In genomic region chr7:49975441-49976121, GRCm38 (mm10) we compare ENCODE assay signal across 8 mouse cellular contexts. TPM values are rescaled to one million over a fixed set of nuclear protein-coding genes. Genes with fewer than 3 reads are reported as not detected.
DNase-seq lines count a peak whose midpoint lies in the region; ATAC-seq and TF ChIP-seq lines count a peak whose summit lies in the region.

No protein-coding gene starts in this region.

- no peak for TF ChIP-seq POLR2A in testis, adult 2 months (IDR thresholded peaks at IDR 0.05; ENCODE audit: control insufficient read depth, low read depth, low read length)

- H3K4me1 ChIP-seq in testis, adult 2 months (ENCODE audit: control insufficient read depth, insufficient read depth, low read length), result peaks cover 12% of the 10 kb centered on the region
- H3K4me1 ChIP-seq in limb, embryonic 11.5 days (ENCODE audit: control insufficient read depth, insufficient read depth, low read length), result peaks cover 7% of the 10 kb centered on the region

- no peak overlapping the region for H3K27ac ChIP-seq in testis, adult 2 months (ENCODE audit: control insufficient read depth, insufficient read depth, low read depth, low read length)
- H3K27ac ChIP-seq in limb, embryonic 11.5 days (replicated peaks; ENCODE audit: low read depth, low read length), result no peak overlapping the region

- ATAC-seq in limb, embryonic 11.5 days (ENCODE audit: insufficient number of reproducible peaks, low FRiP score, low TSS enrichment, low read depth), result 0 out of 2 replicates have a peak, but pooled peaks have one; percentile 24
- no peak for ATAC-seq in megakaryocyte-erythroid progenitor cell, adult 5-6 weeks (replicated peaks; ENCODE audit: low FRiP score, low TSS enrichment, poor library complexity, severe bottlenecking)

- H3K36me3 ChIP-seq in testis, adult 2 months (ENCODE audit: control insufficient read depth, insufficient read depth, low read length), result no peaks in the 10 kb centered on the region
- H3K36me3 ChIP-seq in limb, embryonic 11.5 days (ENCODE audit: control insufficient read depth, insufficient read depth, low read length), result no peaks in the 10 kb centered on the region

- H3K9ac ChIP-seq in limb, embryonic 11.5 days (ENCODE audit: low read length), result peak overlapping the region; percentile 35; the same call in 1 of the 2 replicates

- WGBS in limb, embryonic 11.5 days, result 0% methylated on average over 40 of the region's 40 CpGs

- H3K4me2 ChIP-seq in limb, embryonic 11.5 days (ENCODE audit: low read depth, severe bottlenecking), result peak overlapping the region; percentile 89

- H3K4me3 ChIP-seq in testis, adult 2 months (ENCODE audit: control insufficient read depth, low read depth, low read length), result peak overlapping the region; percentile 17
- H3K4me3 ChIP-seq in limb, embryonic 11.5 days (ENCODE audit: low read depth, low read length), result peak overlapping the region; percentile 46

- peaks cover 7% of the 10 kb centered on the region for H3K27me3 ChIP-seq in testis, adult 2 months (ENCODE audit: control insufficient read depth, insufficient read depth, low read length)
- peaks cover 51% of the 10 kb centered on the region for H3K27me3 ChIP-seq in limb, embryonic 11.5 days (ENCODE audit: control insufficient read depth, insufficient read depth, low read length)

- no peaks in the 10 kb centered on the region for H3K9me3 ChIP-seq in limb, embryonic 11.5 days (ENCODE audit: control insufficient read depth, low read length)

- no peak for TF ChIP-seq CTCF in testis, adult 2 months (IDR thresholded peaks at IDR 0.05; ENCODE audit: control insufficient read depth, insufficient read depth, insufficient replicate concordance, low read depth, low read length)

- peak; percentile 19 for DNase-seq in embryo, embryonic 10.5 days (ENCODE audit: low spot score)
- no peak for DNase-seq in embryo, embryonic 10 days (ENCODE audit: low spot score)
- DNase-seq in testis, postnatal 10 days (ENCODE audit: low spot score), result no peak
- DNase-seq in limb, embryonic 11.5 days (ENCODE audit: low spot score), result peak; percentile 50
- peak; percentile 46 for DNase-seq in right cerebral cortex, adult 18-20 months
- DNase-seq in natural killer cell, adult 2 months (ENCODE audit: low spot score in 2 of 2), result no peak

RNA-seq across cellular contexts. Expression of gene Nell1, which starts 0.9 kb away (rescaled TPM):
- polyA plus RNA-seq in testis, adult 2 months (2012; rRNA removed), result 0.22 and 0.28 TPM in 2 replicates
- polyA plus RNA-seq in limb, embryonic 11.5 days (2014; fragmentation: Nextera tagmentation; extraction: Ambion mirVana), result 0.65 and 1.9 TPM in 2 replicates
- total RNA-seq in megakaryocyte-erythroid progenitor cell, adult 5-6 weeks (2014; fragmentation: Nextera tagmentation), result not detected in 2 replicates
- not detected in 2 replicates for total RNA-seq in megakaryocyte-erythroid progenitor cell, adult 5-6 weeks (2017)

Comparison
In these comparisons a context has a peak if more than half of its experiments do, and no peak if none do; other contexts are left out.
1. DNase-seq: peak in embryo, embryonic 10.5 days (single experiment), limb, embryonic 11.5 days (single experiment) and right cerebral cortex, adult 18-20 months (single experiment); none in embryo, embryonic 10 days (single experiment), testis, postnatal 10 days (single experiment) and natural killer cell, adult 2 months (0 of 2).